Mouse (Mus musculus) forebrain, postnatal 0 days (tissue): ENCODE data around the gene Pon3. TPM values are rescaled to one million over a fixed set of nuclear protein-coding genes. Genes with fewer than 3 reads are reported as not detected.

Source experiments
- ATAC-seq: fragments of 200-750 bp; cut with Nextera tagmentation; 2 replicates; pipeline ENCODE4 v1.8.0; 2017; ENCODE audit warnings: mild to moderate bottlenecking, moderate library complexity
- DNase-seq: peaks from one replicate; pipeline ENCODE4 v3.0.0-alpha.2; 2015
- H3K27ac ChIP-seq: fragments of 300-500 bp; sonication (generic); 2 replicates; pipeline ENCODE4 v1.5.1; 2014; ENCODE audit warnings: low read depth, mild to moderate bottlenecking, antibody characterized with exemption, low read length, moderate library complexity, mixed read lengths
- H3K27me3 ChIP-seq: fragments of 300-500 bp; sonication (generic); 2 replicates; pipeline ENCODE4 v1.6.1; 2014; ENCODE audit warnings: mild to moderate bottlenecking, low read length, mixed read lengths; ENCODE audit not compliant: insufficient read depth
- H3K36me3 ChIP-seq: fragments of 300-500 bp; sonication (generic); 2 replicates; pipeline ENCODE4 v1.6.1; 2014; ENCODE audit warnings: mild to moderate bottlenecking, moderate library complexity; ENCODE audit not compliant: insufficient read depth
- H3K4me1 ChIP-seq: fragments of 300-500 bp; sonication (generic); 2 replicates; pipeline ENCODE4 v1.6.1; 2014; ENCODE audit warnings: antibody characterized with exemption; ENCODE audit not compliant: insufficient read depth
- H3K4me2 ChIP-seq: fragments of 300-500 bp; sonication (generic); 2 replicates; pipeline ENCODE4 v1.6.1; 2014; ENCODE audit warnings: low read depth, mild to moderate bottlenecking, moderate library complexity
- H3K4me3 ChIP-seq: fragments of 300-500 bp; sonication (generic); 2 replicates; pipeline ENCODE4 v1.5.1; 2014; ENCODE audit warnings: low read depth, low read length, mixed read lengths
- H3K9ac ChIP-seq: fragments of 300-500 bp; sonication (generic); 2 replicates; pipeline ENCODE4 v1.6.1; 2014; ENCODE audit warnings: mild to moderate bottlenecking
- H3K9me3 ChIP-seq: fragments of 300-500 bp; sonication (generic); 2 replicates; pipeline ENCODE4 v1.6.1; 2016; ENCODE audit warnings: low read length
- CTCF ChIP-seq: sonication (generic); IDR thresholded peaks from 2 replicates; pipeline ENCODE4 v1.5.1; 2016; ENCODE audit warnings: antibody characterized with exemption, control low read depth, low read depth
- WGBS: fragments of 180-500 bp; shearing (Covaris S2); extraction: QIAGEN DNeasy Blood & Tissue Kit; methylation state at CpG from one replicate; pipeline ENCODE4 v1.1.7; 2014; 5-methylcytosine and 5-hydroxymethylcytosine counted together
- polyA plus RNA-seq: library from polyadenylated mRNA; unstranded; fragments of >200 nt; fragmentation: Nextera tagmentation; extraction: Ambion mirVana; gene quantifications from 2 replicates; pipeline ENCODE4 v1.2.1, GENCODE M21; 2015
- total RNA-seq: library from RNA; depleted of rRNA; stranded (reverse); fragments of >200 nt; gene quantifications from 2 replicates; pipeline ENCODE4 v1.2.3, GENCODE M21; 2014

Pon3 gene
- total and polyA plus RNA-seq, 2 experiments from 2014 or later: 3.9 to 4.7 TPM

GRCm38 (mm10) chr6:5187586-5187985 is 68.5 kb downstream of the Pon3 start:
- 72% methylated on average over 6 of the region's 6 CpGs for WGBS
- no peak for ATAC-seq

GRCm38 (mm10) chr6:5186229-5186950 is 69.7 kb downstream of the Pon3 start:
- Histone ChIP-seq H3K36me3 (no peaks in the 10 kb centered on the region), H3K27ac (no peak overlapping the region), H3K4me2 (no peak overlapping the region), H3K27me3 (no peaks in the 10 kb centered on the region), H3K4me1 (no peaks in the 10 kb centered on the region), H3K9ac (no peak overlapping the region), H3K4me3 (no peak overlapping the region), H3K9me3 (no peaks in the 10 kb centered on the region)
- no peak for TF ChIP-seq CTCF
- WGBS: 80% methylated on average over 7 of the region's 7 CpGs
- ATAC-seq (no peak), DNase-seq (no peak)

More at GRCm38 (mm10) chr6:5187586-5187985, 68.5 kb downstream of the Pon3 start:
- H3K4me1 ChIP-seq: no peaks in the 10 kb centered on the region
- no peaks in the 10 kb centered on the region for H3K36me3 ChIP-seq
- H3K9ac ChIP-seq: no peak overlapping the region
- no peak for DNase-seq
- H3K27me3 ChIP-seq: no peaks in the 10 kb centered on the region
- no peak for TF ChIP-seq CTCF
- no peaks in the 10 kb centered on the region for H3K9me3 ChIP-seq
- H3K4me2 ChIP-seq: no peak overlapping the region
- no peak overlapping the region for H3K27ac ChIP-seq
- no peak overlapping the region for H3K4me3 ChIP-seq

GRCm38 (mm10) chr6:5180645-5181044 is 75.4 kb downstream of the Pon3 start:
- WGBS: 88% methylated on average over 5 of the region's 5 CpGs
- DNase-seq: no peak
- no peaks in the 10 kb centered on the region for H3K27me3 ChIP-seq
- no peak for ATAC-seq
- TF ChIP-seq CTCF: no peak
- H3K27ac ChIP-seq: no peak overlapping the region
- H3K9me3 ChIP-seq: no peaks in the 10 kb centered on the region
- H3K36me3 ChIP-seq: no peaks in the 10 kb centered on the region
- no peak overlapping the region for H3K4me2 ChIP-seq
- 0 out of 2 replicates have a peak, but pooled peaks cover 6% of the 10 kb centered on the region for H3K4me1 ChIP-seq
- no peak overlapping the region for H3K4me3 ChIP-seq
- H3K9ac ChIP-seq: no peak overlapping the region

DNA sequence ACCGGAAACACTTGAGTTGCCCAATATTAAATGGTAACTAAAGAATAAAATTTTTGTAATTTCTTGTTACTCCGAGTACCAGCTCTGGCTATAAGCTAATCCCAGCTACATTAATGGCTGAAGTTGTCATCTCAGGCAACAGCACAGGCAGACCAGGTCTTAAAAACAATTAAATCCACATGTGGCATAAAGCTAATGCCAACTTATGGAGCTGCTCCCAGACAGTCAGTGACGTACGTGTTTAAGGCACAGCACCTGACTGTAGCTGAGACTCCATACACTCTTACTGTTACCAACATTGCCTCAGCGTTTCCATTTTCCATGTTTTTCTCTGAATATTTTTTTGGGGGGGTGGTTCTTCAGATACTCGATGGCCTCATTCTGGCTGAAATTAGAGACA is 76.9 kb downstream of the Pon3 start:
- no peak for DNase-seq
- Histone ChIP-seq H3K27ac (no peak overlapping the region), H3K4me1 (0 out of 2 replicates have a peak, but pooled peaks cover 6% of the 10 kb centered on the region), H3K4me2 (no peak overlapping the region), H3K27me3 (no peaks in the 10 kb centered on the region), H3K4me3 (no peak overlapping the region), H3K9ac (no peak overlapping the region), H3K36me3 (no peaks in the 10 kb centered on the region), H3K9me3 (no peaks in the 10 kb centered on the region)
- WGBS: 86% methylated on average over 6 of the region's 6 CpGs
- no peak for ATAC-seq
- TF ChIP-seq CTCF: no peak

DNA sequence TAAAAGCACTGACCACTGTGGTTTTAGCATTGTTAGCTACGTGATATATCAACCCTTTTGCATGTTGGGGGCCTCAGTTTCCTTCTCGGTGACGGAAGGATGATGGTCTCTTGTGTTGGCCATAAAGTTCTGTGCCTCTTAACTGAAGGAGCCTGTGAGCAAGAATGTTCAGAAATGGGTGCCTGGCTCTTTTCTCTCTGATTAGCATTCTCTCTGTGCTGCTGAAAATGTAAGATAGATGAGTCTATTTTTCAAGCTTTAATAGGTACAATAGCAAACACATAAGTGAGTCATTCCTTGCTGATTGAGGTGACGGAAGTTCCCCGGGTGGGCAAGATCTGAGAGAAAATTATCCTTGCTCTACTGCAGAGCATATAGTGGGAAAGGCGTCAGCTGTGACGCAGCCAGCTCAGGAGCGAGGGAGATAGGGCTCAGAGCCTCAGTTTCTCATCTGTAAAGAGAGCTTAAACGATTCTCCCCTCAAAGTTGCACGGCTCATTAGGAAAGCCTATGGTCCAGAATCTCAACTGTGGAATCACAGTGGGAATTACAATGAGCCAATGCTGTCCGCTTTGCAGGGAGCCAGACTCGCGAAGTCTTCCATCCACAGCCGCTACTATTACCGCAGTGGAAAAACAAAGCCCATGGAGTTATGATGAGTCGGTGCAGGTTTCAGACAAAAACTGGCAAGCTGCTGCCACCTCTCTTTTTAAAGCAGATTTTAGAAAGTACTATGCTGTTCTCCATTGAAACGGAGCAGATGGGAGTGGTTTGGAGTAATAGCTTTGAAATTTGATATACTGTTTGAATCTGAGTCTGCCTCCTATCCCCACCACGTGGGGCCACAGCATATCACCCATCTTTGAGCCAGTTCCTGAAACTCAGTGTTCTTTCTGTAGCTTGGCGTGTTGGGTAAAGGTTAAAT is 77.9 kb downstream of the Pon3 start:
- Histone ChIP-seq H3K27ac (0 out of 2 replicates have a peak overlapping the region, but pooled peaks have one; percentile 36), H3K4me1 (0 out of 2 replicates have a peak, but pooled peaks cover 6% of the 10 kb centered on the region), H3K9me3 (no peaks in the 10 kb centered on the region), H3K36me3 (no peaks in the 10 kb centered on the region), H3K9ac (peak overlapping the region; percentile 11), H3K4me2 (peak overlapping the region; percentile 52), H3K4me3 (peak overlapping the region; percentile 29), H3K27me3 (no peaks in the 10 kb centered on the region)
- ATAC-seq (peak; percentile 88), DNase-seq (peak; percentile 61)
- 27% methylated on average over 19 of the region's 19 CpGs for WGBS
- peak; percentile 23; the same call in 1 of the 2 replicates for TF ChIP-seq CTCF

GRCm38 (mm10) chr6:5174179-5174812 is 81.8 kb downstream of the Pon3 start:
- no peak overlapping the region for H3K9ac ChIP-seq
- no peaks in the 10 kb centered on the region for H3K36me3 ChIP-seq
- H3K27me3 ChIP-seq: no peaks in the 10 kb centered on the region
- H3K27ac ChIP-seq: no peak overlapping the region
- no peak for DNase-seq
- WGBS: 94% methylated on average over 10 of the region's 10 CpGs
- no peak for ATAC-seq
- H3K4me2 ChIP-seq: no peak overlapping the region
- TF ChIP-seq CTCF: no peak
- H3K4me3 ChIP-seq: no peak overlapping the region
- H3K9me3 ChIP-seq: no peaks in the 10 kb centered on the region
- H3K4me1 ChIP-seq: 0 out of 2 replicates have a peak, but pooled peaks cover 6% of the 10 kb centered on the region
